Mouse (Mus musculus): ENCODE results near the gene Polr1c.
A peak's percentile ranks its signal among the peaks of the same experiment; 100 is the strongest.

The Polr1c gene

GRCm38 (mm10) chr17:46247512-46248188, at the start of gene Polr1c, which contains the start of gene Yipf3:
TSS of gene Polr1c (minus strand) at chr17:46248054.
TSS of gene Yipf3 (plus strand) at chr17:46248080.
- peak; percentile 90 for DNase-seq (ENCODE audit: low spot score)

GRCm38 (mm10) chr17:46297028-46297363, 49.1 kb upstream of the Polr1c start:
- no peak for DNase-seq (ENCODE audit: low spot score)

DNA sequence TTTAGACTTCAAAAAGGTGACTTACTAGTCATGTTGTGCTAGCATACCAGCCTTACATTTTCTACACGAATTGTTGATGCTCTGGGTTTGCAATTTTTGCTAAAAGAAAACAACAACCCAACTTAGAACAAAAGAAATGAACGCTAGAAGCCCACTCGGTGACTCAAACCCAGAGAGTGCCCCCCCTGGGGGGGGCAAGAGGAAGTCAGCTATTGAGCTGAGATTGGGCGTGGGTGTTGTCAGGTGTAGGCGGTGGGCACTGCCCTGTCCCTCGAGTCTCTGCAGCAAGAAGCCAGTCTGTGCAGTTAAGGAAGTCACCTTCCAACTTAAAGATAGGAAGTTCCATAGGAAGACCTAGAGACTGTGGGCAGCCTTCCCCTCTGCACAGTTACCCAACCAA, 48.7 kb upstream of the Polr1c start:
- no peak for DNase-seq (ENCODE audit: low spot score)

DNA sequence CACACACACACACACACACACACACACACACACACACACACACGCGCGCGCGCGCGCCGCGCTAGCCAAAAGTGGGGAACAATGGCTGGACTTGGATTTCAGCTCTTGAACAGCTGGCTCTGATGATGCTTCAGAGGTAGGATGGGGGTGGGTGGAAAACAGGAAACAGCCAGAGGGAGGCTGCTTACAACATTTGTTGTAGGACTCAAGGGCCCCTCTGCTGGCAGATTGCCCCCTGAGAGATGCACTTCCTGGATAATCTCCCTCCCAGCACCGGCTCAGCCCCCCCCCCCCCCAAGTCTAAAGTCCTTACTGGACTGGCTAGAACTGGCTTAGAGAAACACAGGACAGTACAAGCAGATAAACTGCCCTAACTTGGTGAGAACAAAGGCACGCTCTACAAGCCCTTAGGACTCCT, 39.8 kb upstream of the Polr1c start:
- no peak for DNase-seq (ENCODE audit: low spot score)

DNA sequence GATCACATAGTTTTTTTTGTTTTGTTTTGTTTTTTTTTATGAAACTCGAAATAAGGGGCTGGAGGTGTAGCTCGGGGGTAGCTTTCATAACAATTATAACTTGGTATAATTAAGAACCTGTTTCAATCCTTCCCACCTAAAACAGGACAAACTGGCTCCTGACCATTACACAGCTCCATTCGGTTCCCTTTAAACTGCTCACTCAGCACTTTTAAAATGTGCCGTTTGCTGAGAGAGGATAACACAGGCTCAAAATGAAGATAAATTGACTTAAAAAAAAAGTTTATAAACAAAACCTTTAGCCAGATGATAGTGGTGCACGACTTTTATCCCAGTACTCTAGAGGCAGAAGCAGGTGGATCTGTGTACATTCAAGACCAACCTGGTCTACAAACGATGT, 37.6 kb upstream of the Polr1c start:
- no peak for DNase-seq (ENCODE audit: low spot score)

DNA sequence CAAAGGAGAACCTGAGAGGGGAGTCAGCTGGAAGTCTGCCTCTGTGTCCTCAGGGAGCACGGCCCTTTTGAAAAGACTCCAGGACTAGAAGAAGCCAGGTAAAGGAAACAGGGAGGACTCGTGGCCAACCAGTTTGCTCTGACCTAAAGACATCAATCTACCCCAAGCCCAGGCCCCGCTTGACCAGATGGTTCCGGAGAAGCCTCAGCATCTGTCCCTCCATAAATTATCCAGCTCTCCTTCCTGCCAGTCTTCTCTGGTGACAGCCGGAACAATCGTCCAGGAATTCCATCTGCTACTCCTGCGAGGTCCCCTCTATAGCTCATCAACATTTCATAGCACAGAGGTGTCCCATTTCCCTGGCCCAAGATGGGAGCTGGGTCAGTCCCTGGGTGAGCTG, 36.8 kb upstream of the Polr1c start:
- no peak for DNase-seq (ENCODE audit: low spot score)

GRCm38 (mm10) chr17:46283911-46284310, 36.1 kb upstream of the Polr1c start:
- DNase-seq (ENCODE audit: low spot score): no peak

- DNase-seq (ENCODE audit: low spot score): no peak
Observed at GRCm38 (mm10) chr17:46283140-46283539, 35.3 kb upstream of the Polr1c start.

DNA sequence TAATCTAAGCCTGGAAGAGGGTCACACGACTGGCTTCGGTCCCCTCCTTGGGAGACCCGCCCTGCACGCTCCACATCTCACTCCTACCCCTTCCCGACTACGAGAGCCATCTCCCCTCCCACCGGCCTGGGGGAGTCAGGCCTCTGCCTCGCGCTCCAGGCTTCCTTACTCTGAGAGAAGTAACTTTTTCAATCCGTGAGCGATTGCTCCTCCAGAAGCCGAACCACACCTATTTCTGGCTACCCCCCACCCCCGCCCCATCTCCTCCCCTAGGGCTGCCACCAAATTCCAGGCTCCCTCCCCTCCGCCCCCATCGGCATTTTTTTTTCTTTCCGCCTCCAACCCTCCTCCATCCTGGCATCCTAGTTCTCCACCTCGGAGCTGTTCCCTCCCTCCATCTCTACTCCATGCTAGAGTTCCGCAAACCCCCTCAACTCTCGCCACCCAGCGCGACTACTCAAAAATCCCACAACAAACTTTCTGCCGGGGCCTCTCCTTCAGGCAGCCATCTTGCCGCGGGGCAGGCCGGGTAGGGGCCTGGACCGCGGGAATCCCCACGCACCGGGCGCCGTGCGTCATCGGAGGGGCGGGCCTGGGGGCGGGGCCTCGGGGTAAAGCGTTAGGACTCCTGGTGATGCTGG, 34.7 kb upstream of the Polr1c start, which contains the start of gene Tjap1:
TSS of gene Tjap1 (minus strand) at position 544 of the 641 bp plus-strand sequence.
- DNase-seq (ENCODE audit: low spot score): no peak

GRCm38 (mm10) chr17:46278011-46278765, 30.3 kb upstream of the Polr1c start:
- DNase-seq (ENCODE audit: low spot score): no peak

DNA sequence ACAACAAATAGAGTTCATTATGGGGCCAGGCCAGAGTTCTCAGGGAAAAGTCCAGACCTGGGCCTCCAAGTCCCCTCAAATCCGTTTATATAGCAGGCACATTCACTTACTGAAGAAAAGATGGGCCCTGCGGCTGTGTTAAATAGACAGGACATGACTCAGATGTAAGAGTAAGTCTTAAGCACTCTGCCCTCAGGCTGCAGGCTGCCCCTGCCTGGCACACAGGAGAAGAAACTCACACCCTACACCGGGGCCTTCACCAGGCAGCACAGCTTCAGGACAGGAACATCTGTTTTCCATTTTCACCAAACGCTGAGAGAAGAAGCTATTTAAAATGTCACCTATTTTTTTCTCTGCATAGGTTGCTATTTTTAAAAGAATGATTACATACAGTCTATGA, 29.7 kb upstream of the Polr1c start:
- no peak for DNase-seq (ENCODE audit: low spot score)

DNA sequence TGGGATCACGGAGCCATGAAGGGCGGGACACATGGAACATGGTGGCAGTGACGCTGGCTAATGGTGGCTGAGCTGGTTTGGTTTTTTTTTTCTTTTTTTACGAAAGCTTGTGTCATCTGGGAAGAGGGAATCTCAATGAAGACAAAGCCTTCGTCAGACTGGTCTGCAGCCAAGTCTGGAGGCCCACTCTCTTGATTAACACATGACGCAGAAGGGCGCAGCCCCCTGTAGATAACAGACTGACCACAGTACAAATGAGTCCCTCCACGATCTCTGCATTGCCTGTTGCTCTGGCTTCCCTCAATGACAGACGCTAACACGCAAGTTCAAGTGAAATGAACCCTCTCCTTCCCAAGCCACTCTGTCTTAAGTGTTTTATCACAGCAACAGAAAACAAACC, 27.7 kb upstream of the Polr1c start:
- no peak for DNase-seq (ENCODE audit: low spot score)

GRCm38 (mm10) chr17:46275034-46275433, 27.2 kb upstream of the Polr1c start:
- DNase-seq (ENCODE audit: low spot score): no peak

- no peak for DNase-seq (ENCODE audit: low spot score)
Observed at GRCm38 (mm10) chr17:46274465-46274864, 26.6 kb upstream of the Polr1c start.

GRCm38 (mm10) chr17:46273803-46274236, 26.0 kb upstream of the Polr1c start:
- no peak for DNase-seq (ENCODE audit: low spot score)

DNA sequence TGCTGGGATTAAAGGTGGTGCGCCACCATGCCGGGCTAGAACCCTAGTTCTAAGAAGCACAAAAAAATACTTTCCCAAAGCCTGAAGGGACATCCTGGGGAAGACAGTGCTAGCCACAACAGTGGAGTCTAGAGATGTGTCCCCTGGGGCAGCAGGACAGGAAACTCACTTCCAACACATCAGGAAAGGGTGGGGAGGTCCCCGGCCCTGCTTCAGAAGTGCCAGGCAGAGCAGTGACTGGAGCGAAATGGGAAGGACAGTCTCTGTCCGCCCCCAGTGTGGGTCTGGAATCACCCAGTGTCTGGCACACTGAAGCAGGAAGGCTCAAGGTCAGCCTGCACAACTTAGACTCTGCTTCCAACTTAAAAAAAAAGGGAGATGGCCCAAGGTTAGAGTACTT, 24.8 kb upstream of the Polr1c start:
- DNase-seq (ENCODE audit: low spot score): no peak

- DNase-seq (ENCODE audit: low spot score): no peak
Observed at GRCm38 (mm10) chr17:46272058-46272457, 24.2 kb upstream of the Polr1c start.

- DNase-seq (ENCODE audit: low spot score): no peak
Observed at GRCm38 (mm10) chr17:46269771-46270534, 22.1 kb upstream of the Polr1c start.

DNA sequence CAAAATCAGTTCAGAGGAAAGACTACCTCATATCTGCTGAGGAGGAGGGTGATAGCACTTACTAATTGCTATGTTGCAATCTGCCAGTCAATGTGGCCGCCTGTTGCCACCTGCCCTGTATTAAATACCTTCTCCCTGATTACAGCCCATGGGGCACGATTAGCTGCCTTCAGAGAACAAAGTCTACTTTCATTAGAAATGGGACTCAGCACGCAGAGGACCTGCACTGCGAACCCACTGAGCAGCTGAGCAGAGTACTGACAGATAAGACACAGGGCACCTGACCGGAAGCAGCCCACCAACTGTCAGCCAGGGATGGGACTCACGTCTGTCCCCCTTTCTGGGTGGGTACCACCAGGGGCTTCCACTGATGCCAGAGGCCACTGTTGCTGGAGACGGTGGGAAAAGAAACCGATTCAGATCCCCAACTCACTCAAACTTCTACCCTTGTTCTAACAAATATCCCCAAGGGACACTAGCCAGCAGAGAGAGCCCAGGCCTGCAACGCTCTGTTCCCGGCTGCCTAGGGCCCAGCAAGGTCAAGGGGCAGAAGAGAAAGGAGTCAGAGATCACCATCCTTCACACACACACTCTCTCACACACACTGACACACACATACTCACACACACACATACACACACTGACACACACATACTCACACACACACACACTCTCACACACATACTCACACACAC, 20.3 kb upstream of the Polr1c start:
- DNase-seq (ENCODE audit: low spot score): no peak

GRCm38 (mm10) chr17:46267511-46267910, 19.7 kb upstream of the Polr1c start:
- no peak for DNase-seq (ENCODE audit: low spot score)

- no peak for DNase-seq (ENCODE audit: low spot score)
Observed at GRCm38 (mm10) chr17:46266986-46267385, 19.1 kb upstream of the Polr1c start.
